Mouse (Mus musculus): ENCODE results near the gene Mmp14.
A peak's percentile ranks its signal among the peaks of the same experiment; 100 is the strongest.

Mmp14 gene

DNA sequence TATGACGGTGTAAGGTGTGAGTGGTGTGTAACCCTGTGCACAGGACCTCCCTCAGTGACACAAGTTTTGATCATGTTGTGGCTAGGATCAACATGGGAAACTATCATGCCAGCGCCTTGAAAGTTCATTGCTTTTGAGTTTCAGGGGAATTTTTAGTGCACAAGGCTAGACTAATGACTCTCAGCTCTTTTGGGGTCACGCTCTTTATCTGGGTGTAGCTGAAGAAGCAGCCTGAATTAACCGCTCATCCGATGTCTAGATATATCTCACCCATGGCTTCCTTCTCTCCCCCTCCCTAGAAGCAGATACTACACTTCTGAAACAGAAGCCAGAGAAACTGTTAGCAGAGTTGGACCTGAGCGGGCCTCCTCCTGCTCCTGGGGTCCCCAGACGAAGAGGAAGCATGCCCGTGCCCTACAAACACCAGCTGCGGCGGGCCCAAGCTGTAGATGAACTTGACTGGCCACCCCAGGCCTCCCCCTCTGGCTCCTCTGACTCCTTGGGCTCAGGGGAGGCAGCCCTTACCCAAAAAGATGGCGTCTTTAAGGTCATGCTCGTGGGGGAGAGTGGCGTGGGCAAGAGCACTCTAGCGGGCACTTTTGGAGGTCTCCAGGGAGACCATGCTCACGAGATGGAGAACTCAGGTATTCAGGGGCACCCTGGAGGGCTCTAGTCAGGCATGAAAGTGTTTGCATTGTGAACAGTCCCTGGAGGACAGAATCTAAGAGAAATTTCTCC lies 45.9 kb downstream of the Mmp14 start:
- no peak for DNase-seq

DNA sequence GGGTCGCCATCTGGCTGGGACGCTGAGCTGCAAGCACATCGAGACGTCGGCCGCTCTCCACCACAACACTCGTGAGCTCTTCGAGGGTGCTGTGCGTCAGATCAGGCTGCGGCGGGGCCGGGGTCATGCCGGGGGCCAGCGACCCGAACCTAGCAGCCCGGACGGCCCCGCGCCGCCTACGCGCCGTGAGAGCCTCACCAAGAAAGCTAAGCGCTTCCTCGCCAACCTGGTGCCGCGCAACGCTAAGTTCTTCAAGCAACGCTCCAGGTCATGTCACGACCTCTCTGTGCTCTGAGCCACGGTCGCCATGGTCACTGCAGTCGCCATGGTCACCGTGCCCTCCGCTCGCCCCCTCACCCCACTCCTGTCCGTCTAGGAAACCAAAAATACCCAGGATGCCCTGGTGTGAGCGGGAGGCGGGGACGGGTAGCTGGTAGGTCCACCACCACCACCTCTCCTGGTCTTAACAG lies 48.1 kb downstream of the Mmp14 start:
- peak; percentile 61 for DNase-seq

DNA sequence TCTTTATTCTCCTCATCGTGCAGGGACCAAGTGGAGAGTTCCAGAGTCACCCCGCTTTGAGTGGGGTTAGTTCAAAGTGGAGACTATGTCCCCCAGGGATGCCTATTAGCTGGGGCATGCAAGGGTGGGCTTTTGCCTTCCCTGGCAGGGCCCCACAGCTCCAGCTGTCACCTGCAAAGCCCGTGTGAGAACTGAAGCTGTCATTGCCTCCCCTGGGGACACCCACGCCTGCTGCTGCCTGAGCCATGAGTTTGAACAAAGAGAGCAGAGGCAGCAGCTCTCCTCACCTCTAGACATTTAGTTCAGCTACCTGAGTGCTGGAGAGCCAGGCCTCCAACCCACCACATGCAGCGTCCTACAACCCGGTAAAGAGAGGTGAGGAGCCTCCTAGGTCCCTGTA lies 49.3 kb downstream of the Mmp14 start:
- DNase-seq: no peak

DNA sequence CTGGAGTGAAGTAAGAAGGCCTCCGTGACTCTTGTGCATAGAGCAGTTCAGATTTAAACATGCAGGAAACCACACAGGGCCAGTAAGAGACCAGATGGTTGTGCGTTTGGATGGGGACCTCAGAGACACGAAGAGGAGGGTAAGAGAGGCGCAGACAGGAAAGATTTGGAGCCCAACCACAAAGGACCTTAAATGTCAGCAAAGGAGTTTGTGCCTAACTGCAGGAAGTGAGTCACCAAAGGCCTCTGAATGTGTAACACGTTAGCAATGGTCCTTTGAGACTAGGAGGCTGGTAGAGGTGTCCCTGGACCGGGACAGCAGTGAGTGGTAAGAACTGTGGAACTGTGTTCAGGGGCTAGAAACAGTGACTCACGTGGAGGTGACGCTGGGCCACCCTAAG lies 50.0 kb downstream of the Mmp14 start:
- DNase-seq: no peak

DNA sequence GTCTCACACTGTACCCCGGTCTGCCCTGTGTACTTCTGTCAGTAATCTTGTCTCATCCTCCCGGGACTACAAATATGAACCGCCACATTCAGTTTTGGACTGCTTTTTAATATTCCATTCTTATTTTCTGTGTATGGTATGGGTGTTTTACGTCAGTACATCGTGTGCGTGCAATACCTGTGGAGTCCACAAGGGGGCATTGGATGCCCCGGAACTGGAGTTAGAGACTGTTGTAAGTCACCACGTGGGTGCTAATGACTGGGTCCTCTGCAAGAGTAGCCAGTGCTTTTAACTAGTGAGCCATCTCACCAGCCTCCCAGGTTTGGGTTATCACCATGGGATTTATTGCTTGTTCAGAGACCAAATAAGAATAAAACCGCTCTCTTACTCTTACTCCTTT lies 51.1 kb downstream of the Mmp14 start:
- peak; percentile 47 for DNase-seq

DNA sequence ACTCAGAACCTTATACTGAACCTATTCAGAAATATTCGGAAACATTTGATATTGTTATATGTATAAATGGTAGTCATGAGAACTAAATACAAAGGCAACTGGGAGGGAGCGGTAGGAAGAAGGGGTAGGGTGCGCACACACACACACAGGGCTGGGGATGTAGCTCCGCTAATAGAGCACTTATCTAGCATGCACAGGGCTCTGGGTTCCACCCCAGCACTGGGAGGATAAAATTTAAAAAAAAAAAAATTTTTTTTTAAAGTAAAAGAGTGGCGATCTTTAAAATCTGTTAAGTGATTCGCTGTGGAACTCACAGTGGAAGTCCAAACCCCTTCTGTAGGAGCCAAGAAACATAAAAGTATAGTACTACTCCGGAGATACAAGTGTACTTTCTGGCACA lies 54.5 kb downstream of the Mmp14 start:
- no peak for DNase-seq

DNA sequence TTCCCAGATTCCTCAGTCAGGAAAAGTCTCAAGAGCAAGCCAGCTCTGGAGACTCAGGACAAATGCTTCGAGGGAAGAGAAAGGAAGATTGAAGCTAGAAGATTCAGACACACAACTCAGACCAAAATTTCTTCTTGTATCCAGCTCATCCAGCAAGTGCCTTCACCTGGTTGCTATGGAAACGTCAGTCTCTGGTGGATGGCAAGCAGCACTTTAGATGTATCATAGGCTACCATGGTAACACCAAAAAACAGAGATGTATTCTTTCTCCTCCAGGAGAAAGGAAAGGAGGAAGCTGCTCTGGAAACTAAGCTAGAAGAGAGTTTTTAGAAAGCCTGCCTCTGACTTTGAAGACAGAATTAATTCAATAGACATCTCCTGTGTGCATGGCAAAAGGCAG lies 56.3 kb downstream of the Mmp14 start:
- no peak for DNase-seq

DNA sequence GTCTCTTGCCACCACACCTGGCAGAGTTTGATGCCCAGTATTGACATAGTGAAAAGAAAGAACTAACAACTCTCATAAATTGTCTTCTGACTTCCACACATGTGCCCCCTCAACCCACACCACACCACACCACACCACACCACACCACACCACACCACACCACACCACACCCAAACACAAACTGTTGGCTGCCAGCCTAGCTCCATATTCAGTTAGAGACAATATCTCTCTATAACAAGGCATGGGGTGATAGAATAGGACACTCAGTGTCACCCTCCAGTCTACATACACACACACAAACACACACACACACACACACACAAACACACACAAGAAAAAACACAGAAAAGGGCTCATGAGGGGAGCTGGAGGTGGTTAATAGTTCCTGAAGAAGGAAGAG lies 56.9 kb downstream of the Mmp14 start:
- no peak for DNase-seq

DNA sequence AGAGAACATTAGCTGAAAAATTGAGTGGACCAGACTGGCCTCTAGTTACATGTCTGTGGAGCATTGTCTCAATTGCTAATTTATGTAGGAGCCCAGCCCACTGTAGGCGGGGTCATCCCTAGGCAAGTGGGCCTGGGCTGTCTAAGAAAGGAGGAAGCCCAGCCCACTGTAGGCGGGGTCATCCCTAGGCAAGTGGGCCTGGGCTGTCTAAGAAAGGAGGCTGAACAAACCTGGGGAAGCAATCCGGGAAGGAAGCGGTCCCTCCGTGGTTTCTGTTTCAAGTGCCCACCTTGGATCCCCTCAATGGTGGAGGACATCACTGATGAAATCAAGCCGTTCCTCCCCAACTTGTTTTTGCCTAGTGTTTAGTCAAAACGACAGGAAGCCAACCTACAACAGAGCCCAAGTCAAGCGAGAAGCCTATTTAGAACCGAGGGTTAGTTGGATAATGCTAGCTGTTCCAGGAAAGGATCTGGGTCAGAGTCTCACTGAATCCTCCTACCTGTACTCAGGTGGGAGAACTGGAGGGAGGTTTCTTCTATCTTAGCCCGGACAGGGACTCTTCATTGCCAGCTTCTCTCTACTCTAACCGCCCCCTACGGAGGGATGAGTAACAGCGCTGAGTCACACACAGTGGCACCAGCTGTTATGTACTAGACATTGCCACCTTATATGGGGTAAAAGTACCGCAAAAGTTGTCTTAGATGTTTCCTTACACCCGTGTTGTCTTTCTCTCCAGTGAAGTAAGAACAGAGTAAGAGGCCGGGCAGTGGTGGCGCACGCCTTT lies 61.1 kb downstream of the Mmp14 start:
- no peak for DNase-seq

DNA sequence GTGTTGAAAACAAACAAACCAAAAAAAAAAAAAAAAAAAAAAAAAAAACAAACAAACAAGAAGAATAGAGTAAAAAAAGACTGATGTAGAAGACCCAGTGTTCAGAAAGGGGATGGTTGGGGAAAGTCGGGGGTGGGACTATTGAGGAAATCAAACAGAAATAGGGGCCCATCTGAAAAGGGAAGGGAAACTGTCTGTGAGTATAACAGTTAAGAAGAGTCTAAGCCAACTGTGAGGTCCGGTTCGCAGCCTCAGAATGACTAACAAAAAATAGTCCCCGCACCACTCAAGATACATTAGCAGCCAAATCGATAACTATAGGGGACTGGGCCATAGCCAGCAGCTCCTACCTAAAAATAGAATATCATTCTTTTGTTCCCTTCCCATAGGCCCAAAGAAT lies 61.8 kb downstream of the Mmp14 start:
- no peak for DNase-seq

DNA sequence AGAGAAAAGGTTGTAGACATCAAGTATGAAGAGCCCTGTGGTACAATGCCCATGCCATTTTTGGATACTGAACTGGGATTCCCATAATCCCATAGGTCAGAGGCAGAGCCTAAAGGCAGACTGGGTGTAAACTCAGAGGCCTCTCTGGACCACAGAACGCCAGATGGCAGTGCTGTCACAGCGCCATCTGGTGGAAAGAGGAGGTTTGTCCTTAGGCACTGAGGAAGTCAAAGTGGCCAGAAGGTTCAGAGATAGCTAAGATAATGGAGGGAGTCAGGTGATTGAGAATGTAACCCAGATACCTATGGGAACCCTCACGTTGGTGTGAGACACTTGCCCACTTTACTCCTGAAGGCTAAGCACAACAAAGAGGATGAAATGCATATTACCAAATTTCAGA lies 62.8 kb downstream of the Mmp14 start:
- DNase-seq: peak; percentile 77

Measured in kidney, adult 9 months (tissue).